Comparison of ENCODE assay signal across 12 mouse cellular contexts in the genomic region with DNA sequence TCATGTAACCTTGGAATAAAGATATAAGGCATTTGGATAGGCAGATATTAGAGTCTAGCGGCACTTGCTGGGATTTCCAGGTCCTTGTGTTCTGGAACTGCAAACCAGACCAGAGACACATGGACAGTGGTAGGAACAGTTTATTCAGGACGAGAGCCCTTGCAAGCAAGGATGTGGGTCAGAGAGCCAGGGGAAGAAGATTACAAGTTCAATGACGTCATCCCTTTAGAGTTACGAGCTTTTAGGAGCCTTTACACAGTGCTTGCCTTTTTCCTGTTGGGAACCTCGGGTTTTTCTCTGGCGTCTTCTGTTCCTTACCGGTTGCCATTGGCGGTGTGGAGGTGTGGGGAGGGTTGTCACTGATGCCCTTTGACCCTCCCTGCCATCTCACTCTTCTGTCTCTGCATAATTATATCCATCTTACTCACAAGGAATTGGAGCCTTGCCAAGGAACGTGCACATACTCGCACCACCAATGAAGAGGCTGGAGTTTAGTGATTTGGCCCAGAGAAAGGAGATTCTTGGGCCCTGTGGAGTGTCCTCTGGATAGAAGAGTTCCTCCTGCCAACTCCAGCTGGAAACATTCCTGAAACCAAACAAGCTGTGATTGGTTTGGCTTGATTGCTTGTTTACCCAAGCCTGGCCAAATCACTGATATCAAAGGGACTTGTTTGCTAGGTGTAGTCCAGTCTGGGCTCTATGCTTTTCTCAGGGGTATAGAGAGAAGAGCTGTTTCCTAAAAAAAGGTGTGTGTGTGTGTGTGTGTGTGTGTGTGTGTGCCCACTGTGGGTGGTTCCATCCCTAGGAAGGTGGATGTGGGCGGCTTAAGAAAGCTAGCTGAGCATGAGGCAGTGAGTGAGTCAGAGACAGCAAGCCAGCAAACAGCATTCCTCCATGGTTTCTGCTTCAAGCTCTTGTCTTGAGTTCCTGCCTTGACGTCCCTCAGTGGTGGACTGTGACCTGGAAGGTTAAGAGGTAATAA. TPM values are rescaled to one million over a fixed set of nuclear protein-coding genes. Genes with fewer than 3 reads are reported as not detected.
DNase-seq lines count a peak whose midpoint lies in the region; ATAC-seq and TF ChIP-seq lines count a peak whose summit lies in the region.
"Had no signal": no experiment of that assay in that cellular context is flagged by ENCODE, and none has a peak within 500 bp of the region (broad histone marks: within the 10 kb centered on the region; RNA-seq: fewer than 3 reads in every experiment).

No protein-coding gene starts in this region.

- TF ChIP-seq CTCF in liver, adult 2 months (IDR thresholded peaks at IDR 0.05; ENCODE audit: low read depth, low read length) = no peak

- H3K9me3 ChIP-seq in heart, embryonic 16.5 days (replicated peaks; ENCODE audit: control insufficient read depth, low read length) = no peaks in the 10 kb centered on the region
- no peaks in the 10 kb centered on the region for H3K9me3 ChIP-seq in kidney, embryonic 16.5 days (ENCODE audit: low read length)
- H3K9me3 ChIP-seq: forebrain, embryonic 10.5 days; limb, embryonic 12.5 days had no signal

- peaks cover 14% of the 10 kb centered on the region; the same call in 1 of the 2 replicates for H3K27me3 ChIP-seq in liver, adult 2 months (ENCODE audit: control insufficient read depth, insufficient read depth, low read length)
- H3K27me3 ChIP-seq in heart, embryonic 16.5 days (ENCODE audit: control insufficient read depth, insufficient read depth, low read length) = no peaks in the 10 kb centered on the region
- H3K27me3 ChIP-seq in kidney, embryonic 16.5 days (ENCODE audit: insufficient read depth, low read length) = no peaks in the 10 kb centered on the region
- H3K27me3 ChIP-seq: limb, embryonic 12.5 days had no signal

- H3K4me2 ChIP-seq in heart, embryonic 16.5 days (ENCODE audit: low read depth, low read length) = no peak overlapping the region
- no peak overlapping the region for H3K4me2 ChIP-seq in kidney, embryonic 16.5 days (replicated peaks; ENCODE audit: low read depth, low read length)
- H3K4me2 ChIP-seq: limb, embryonic 12.5 days had no signal

- ATAC-seq in heart, embryonic 16.5 days (replicated peaks; ENCODE audit: extremely low read depth, insufficient read depth, low FRiP score) = peak; percentile 33
- no peak for ATAC-seq in kidney, embryonic 16.5 days (ENCODE audit: low FRiP score, low TSS enrichment)

- no peaks in the 10 kb centered on the region for H3K36me3 ChIP-seq in liver, adult 2 months (ENCODE audit: control insufficient read depth, insufficient read depth, low read length)
- no peaks in the 10 kb centered on the region for H3K36me3 ChIP-seq in heart, embryonic 16.5 days (ENCODE audit: control insufficient read depth, insufficient read depth)
- H3K36me3 ChIP-seq in kidney, embryonic 16.5 days (ENCODE audit: insufficient read depth, low read length) = no peaks in the 10 kb centered on the region
- H3K36me3 ChIP-seq: forebrain, embryonic 10.5 days; limb, embryonic 12.5 days had no signal

- H3K27ac ChIP-seq in liver, adult 2 months (replicated peaks; ENCODE audit: insufficient read depth, low read depth, low read length) = no peak overlapping the region
- no peak overlapping the region for H3K27ac ChIP-seq in heart, embryonic 16.5 days (ENCODE audit: low read length)
- no peak overlapping the region for H3K27ac ChIP-seq in kidney, embryonic 16.5 days (ENCODE audit: low read length)
- H3K27ac ChIP-seq: forebrain, embryonic 10.5 days; limb, embryonic 12.5 days had no signal

- 40% methylated on average over 12 of the region's 12 CpGs for WGBS in liver, adult 2 months
- WGBS in heart, embryonic 16.5 days = 48% methylated on average over 12 of the region's 12 CpGs
- WGBS in kidney, embryonic 16.5 days = 49% methylated on average over 12 of the region's 12 CpGs

- TF ChIP-seq POLR2A in liver, adult 2 months (IDR thresholded peaks at IDR 0.05; ENCODE audit: extremely low read depth, insufficient read depth, low read length) = no peak

- H3K4me1 ChIP-seq in liver, adult 2 months (ENCODE audit: control insufficient read depth, insufficient read depth, low read length) = no peaks in the 10 kb centered on the region
- peaks cover 21% of the 10 kb centered on the region for H3K4me1 ChIP-seq in heart, embryonic 16.5 days (ENCODE audit: control insufficient read depth, insufficient read depth, low read length)
- H3K4me1 ChIP-seq in kidney, embryonic 16.5 days (ENCODE audit: insufficient read depth, low read length) = no peaks in the 10 kb centered on the region
- H3K4me1 ChIP-seq: limb, embryonic 12.5 days had no signal

- H3K9ac ChIP-seq in liver, adult 2 months (ENCODE audit: low read depth, low read length) = no peak overlapping the region
- H3K9ac ChIP-seq in heart, embryonic 16.5 days (ENCODE audit: low read length) = no peak overlapping the region
- no peak overlapping the region for H3K9ac ChIP-seq in kidney, embryonic 16.5 days (replicated peaks; ENCODE audit: low read length)
- H3K9ac ChIP-seq: limb, embryonic 12.5 days had no signal

- DNase-seq in cerebellum, adult 9-10 months = peak; percentile 47
- DNase-seq in cerebellum, postnatal 36 days = no peak
- DNase-seq in liver, adult 2 months (ENCODE audit: extremely low read depth, low read depth, low spot score) = peak; percentile 93
- DNase-seq in liver = no peak
- DNase-seq in lung, postnatal 25 days (ENCODE audit: low spot score) = peak; percentile 37
- no peak for DNase-seq in embryo, embryonic 9.5 days (ENCODE audit: extremely low spot score)
- DNase-seq: spleen, adult 18-20 months had no signal

- H3K79me2 ChIP-seq in liver, adult 2 months (ENCODE audit: control insufficient read depth, insufficient read depth, low read length) = no peaks in the 10 kb centered on the region

- H3K4me3 ChIP-seq in liver, adult 2 months (ENCODE audit: insufficient read depth, low read depth, low read length) = no peak overlapping the region
- no peak overlapping the region for H3K4me3 ChIP-seq in heart, embryonic 16.5 days (ENCODE audit: low read length)
- H3K4me3 ChIP-seq in kidney, embryonic 16.5 days (ENCODE audit: low read length) = no peak overlapping the region
- H3K4me3 ChIP-seq: forebrain, embryonic 10.5 days; limb, embryonic 12.5 days; myocyte had no signal

RNA-seq across cellular contexts. Expression of a gene that starts 42.0 kb away (rescaled TPM):
- total RNA-seq in liver, adult 2 months (2014; rRNA removed) = 0.34 and 0.37 TPM in 2 replicates
- polyA plus RNA-seq in liver, adult 2 months (2012; rRNA removed) = 0.63 and 0.76 TPM in 2 replicates
- polyA plus RNA-seq in heart, embryonic 16.5 days (2015; fragmentation: Nextera tagmentation; extraction: Ambion mirVana) = 33.3 and 36.6 TPM in 2 replicates
- polyA plus RNA-seq in kidney, embryonic 16.5 days (2015; fragmentation: Nextera tagmentation; extraction: Ambion mirVana) = 24.5 and 24.9 TPM in 2 replicates

Comparison
In these comparisons a context has a peak if more than half of its experiments do, and no peak if none do; other contexts are left out.
1. DNase-seq: peak in cerebellum, adult 9-10 months (single experiment), liver, adult 2 months (single experiment) and lung, postnatal 25 days (single experiment); none in cerebellum, postnatal 36 days (0 of 2), liver (single experiment) and embryo, embryonic 9.5 days (single experiment).
2. RNA of a gene that starts 42.0 kb away (polyA plus RNA-seq): 33.3 to 36.6 TPM in heart, embryonic 16.5 days and 24.5 to 24.9 TPM in kidney, embryonic 16.5 days; 0.63 to 0.76 TPM in liver, adult 2 months; every median in the first group is over 10 times any median in the second.